19 mouse cellular contexts compared by ENCODE assay signal in genomic region chr12:32097107-32097506, GRCm38 (mm10). TPM values are rescaled to one million over a fixed set of nuclear protein-coding genes. Genes with fewer than 3 reads are reported as not detected.
DNase-seq lines count a peak whose midpoint lies in the region; ATAC-seq lines count a peak whose summit lies in the region.
"Had no signal": no experiment of that assay in that cellular context is flagged by ENCODE, and none has a peak within 500 bp of the region (broad histone marks: within the 10 kb centered on the region; RNA-seq: fewer than 3 reads in every experiment).

No protein-coding gene starts in this region.

- peaks cover 21% of the 10 kb centered on the region for H3K36me3 ChIP-seq in liver, embryonic 16.5 days (ENCODE audit: control insufficient read depth, insufficient read depth)
- H3K36me3 ChIP-seq in liver, embryonic 11.5 days (ENCODE audit: control insufficient read depth, insufficient read depth, low read length) = no peaks in the 10 kb centered on the region
- H3K36me3 ChIP-seq: embryonic facial prominence, embryonic 12.5 days; forebrain, embryonic 12.5 days; heart, embryonic 12.5 days; hindbrain, embryonic 15.5 days had no signal

- peaks cover 39% of the 10 kb centered on the region for H3K4me1 ChIP-seq in liver, embryonic 16.5 days (ENCODE audit: control insufficient read depth, low read depth, low read length)
- H3K4me1 ChIP-seq in liver, embryonic 11.5 days (replicated peaks; ENCODE audit: control insufficient read depth, insufficient read depth, low read length) = peaks cover 6% of the 10 kb centered on the region
- H3K4me1 ChIP-seq: embryonic facial prominence, embryonic 12.5 days; forebrain, embryonic 12.5 days; hindbrain, embryonic 15.5 days had no signal

- WGBS in liver, embryonic 16.5 days (ENCODE audit: insufficient replicate concordance) = 17% methylated on average over 1 of the region's 1 CpGs
- WGBS in liver, embryonic 11.5 days = 47% methylated on average over 1 of the region's 1 CpGs

- H3K9ac ChIP-seq in liver, embryonic 16.5 days (ENCODE audit: low read depth, low read length) = no peak overlapping the region
- no peak overlapping the region for H3K9ac ChIP-seq in liver, embryonic 11.5 days (ENCODE audit: low read depth, low read length)
- H3K9ac ChIP-seq: embryonic facial prominence, embryonic 12.5 days; forebrain, embryonic 12.5 days; heart, embryonic 12.5 days; hindbrain, embryonic 15.5 days had no signal

- no peak for ATAC-seq in liver, embryonic 16.5 days (ENCODE audit: low read depth)
- ATAC-seq in liver, embryonic 11.5 days (replicated peaks; ENCODE audit: low FRiP score) = no peak
- ATAC-seq in common myeloid progenitor, adult 5-6 weeks (replicated peaks; ENCODE audit: low read depth, poor library complexity, severe bottlenecking) = peak; percentile 62
- ATAC-seq: activated CD4-positive, CD25-positive, alpha-beta regulatory T cell, adult 4 months; forebrain, embryonic 16.5 days; Patski had no signal

- H3K9me3 ChIP-seq in liver, embryonic 16.5 days (replicated peaks; ENCODE audit: control insufficient read depth, low read length) = no peaks in the 10 kb centered on the region
- H3K9me3 ChIP-seq in liver, embryonic 11.5 days (ENCODE audit: control insufficient read depth, low read length) = no peaks in the 10 kb centered on the region
- H3K9me3 ChIP-seq: embryonic facial prominence, embryonic 12.5 days; forebrain, embryonic 12.5 days; heart, embryonic 12.5 days; hindbrain, embryonic 15.5 days had no signal

- no peak overlapping the region for H3K4me2 ChIP-seq in liver, embryonic 16.5 days (ENCODE audit: low read depth, low read length)
- H3K4me2 ChIP-seq in liver, embryonic 11.5 days = no peak overlapping the region
- H3K4me2 ChIP-seq: embryonic facial prominence, embryonic 12.5 days; forebrain, embryonic 12.5 days; heart, embryonic 12.5 days; hindbrain, embryonic 15.5 days had no signal

- no peak overlapping the region for H3K4me3 ChIP-seq in liver, embryonic 16.5 days (ENCODE audit: low read depth, low read length)
- no peak overlapping the region for H3K4me3 ChIP-seq in liver, embryonic 11.5 days (ENCODE audit: low read depth, low read length)
- H3K4me3 ChIP-seq: embryonic facial prominence, embryonic 12.5 days; forebrain, embryonic 12.5 days; heart, adult 2 months; heart, embryonic 12.5 days; hindbrain, embryonic 15.5 days had no signal

- H3K27ac ChIP-seq in liver, embryonic 16.5 days (ENCODE audit: low read length) = peak overlapping the region; percentile 40; the same call in 1 of the 2 replicates
- no peak overlapping the region for H3K27ac ChIP-seq in liver, embryonic 11.5 days (ENCODE audit: low read depth, low read length)
- H3K27ac ChIP-seq: embryonic facial prominence, embryonic 12.5 days; forebrain, embryonic 12.5 days; heart, adult 2 months; hindbrain, embryonic 15.5 days had no signal

- DNase-seq in liver, embryonic 11.5 days (ENCODE audit: low spot score) = no peak
- DNase-seq in NIH3T3 (ENCODE audit: low read depth) = peak; percentile 33
- no peak for DNase-seq in heart, adult 8-10 months (ENCODE audit: low spot score)
- no peak for DNase-seq in adrenal gland, adult 8-10 months
- DNase-seq: adrenal gland, postnatal 25 days; cerebellum, adult 11 months; cerebellum, adult 8-10 months; cerebellum, postnatal 14 days; gastrocnemius, postnatal 10 days; heart, adult 2 months had no signal

- H3K27me3 ChIP-seq in liver, embryonic 16.5 days (ENCODE audit: control insufficient read depth, insufficient read depth, low read depth, low read length) = no peaks in the 10 kb centered on the region
- H3K27me3 ChIP-seq in liver, embryonic 11.5 days (replicated peaks; ENCODE audit: control insufficient read depth, insufficient read depth, low read length) = no peaks in the 10 kb centered on the region
- H3K27me3 ChIP-seq: embryonic facial prominence, embryonic 12.5 days; forebrain, embryonic 12.5 days; heart, embryonic 12.5 days; hindbrain, embryonic 15.5 days; Patski had no signal

RNA-seq across cellular contexts. Expression of gene Prkar2b, which starts 36.0 kb away (rescaled TPM):
- polyA plus RNA-seq in liver, embryonic 16.5 days (2015; fragmentation: Nextera tagmentation; extraction: Ambion mirVana) = 51.1 and 53.8 TPM in 2 replicates
- polyA plus RNA-seq in liver, embryonic 11.5 days (2014; fragmentation: Nextera tagmentation; extraction: Ambion mirVana) = 103 and 123 TPM in 2 replicates
- total RNA-seq in common myeloid progenitor, adult 5-6 weeks (2017) = 110 and 124 TPM in 2 replicates
- 1 to 10 TPM; 3.0 to 3.8 (median 3.4) TPM for total RNA-seq in heart, adult 8-10 months (2022)
- 100 to 1,000 TPM; 295 to 379 (median 319) TPM for total RNA-seq in adrenal gland, adult 8-10 months (2022)

Comparison
In these comparisons a context has a peak if more than half of its experiments do, and no peak if none do; other contexts are left out.
1. RNA of gene Prkar2b, which starts 36.0 kb away (total RNA-seq): 295 to 379 TPM in adrenal gland, adult 8-10 months and 110 to 124 TPM in common myeloid progenitor, adult 5-6 weeks; 3.0 to 3.8 TPM in heart, adult 8-10 months; every median in the first group is over 10 times any median in the second.